Mouse (Mus musculus) T-helper 17 cell (primary cell): ENCODE results near the gene Apoc1.

Experiments
- in situ Hi-C, 2 experiments: fragments of 300-600 bp; cut with MboI, MseI; formaldehyde crosslinking; loops; 1 replicate in 1 of 2; 2 replicates in 1 of 2; pipeline ENCODE4 v1.15.1; 2025; ENCODE audit warnings: high pct_unique_total_duplicates in 2 of 2

The Apoc1 gene

DNA sequence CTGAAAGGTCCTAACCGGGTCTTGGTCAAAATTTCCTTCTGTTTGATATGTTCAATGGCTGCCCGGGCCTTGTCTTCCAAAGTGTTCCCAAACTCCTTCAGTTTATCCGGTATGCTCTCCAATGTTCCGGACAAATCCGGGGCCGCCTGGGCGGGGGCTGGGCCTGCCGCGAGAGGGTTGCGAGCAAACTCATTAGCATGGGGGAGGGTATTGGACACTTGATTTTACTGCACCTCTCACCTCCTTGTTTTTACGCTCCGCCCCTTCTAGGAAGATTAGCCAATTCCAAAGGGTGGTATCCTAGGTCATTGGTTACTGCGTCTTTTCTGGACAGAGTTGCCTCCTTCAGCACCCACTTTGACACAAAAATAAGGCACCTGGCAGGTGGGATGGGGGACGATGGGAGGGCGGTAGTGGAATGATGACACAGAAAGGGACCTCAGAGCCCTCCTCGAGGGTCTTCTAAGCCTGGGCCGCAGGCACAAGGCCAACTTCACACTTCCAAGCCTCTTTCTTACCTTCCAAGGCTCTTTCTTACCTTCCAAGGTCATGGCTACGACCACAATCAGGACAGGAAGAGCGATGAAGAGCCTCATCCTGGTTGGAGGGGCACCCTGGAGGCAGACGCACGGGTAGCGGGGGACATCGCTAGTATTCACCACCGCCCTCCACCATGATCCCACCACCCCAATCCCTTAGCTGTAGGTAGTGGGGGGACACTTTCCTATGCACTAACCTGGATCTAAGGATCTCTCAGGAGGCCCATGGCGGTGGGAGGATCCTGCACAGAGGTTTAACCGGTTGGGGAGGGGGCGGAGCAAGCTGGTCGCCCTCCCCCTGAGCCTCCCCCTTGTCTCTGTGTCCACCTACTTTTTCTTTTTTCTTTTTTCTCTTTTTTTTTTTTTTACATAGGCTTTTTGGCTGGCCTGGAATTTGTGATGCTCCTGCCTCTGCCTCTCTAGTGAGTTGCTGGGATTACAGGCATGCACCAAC is at the start of gene Apoc1:
TSS of gene Apoc1 (minus strand) at position 788 of the 993 bp plus-strand sequence.
- in situ Hi-C loops = no loop called here

DNA sequence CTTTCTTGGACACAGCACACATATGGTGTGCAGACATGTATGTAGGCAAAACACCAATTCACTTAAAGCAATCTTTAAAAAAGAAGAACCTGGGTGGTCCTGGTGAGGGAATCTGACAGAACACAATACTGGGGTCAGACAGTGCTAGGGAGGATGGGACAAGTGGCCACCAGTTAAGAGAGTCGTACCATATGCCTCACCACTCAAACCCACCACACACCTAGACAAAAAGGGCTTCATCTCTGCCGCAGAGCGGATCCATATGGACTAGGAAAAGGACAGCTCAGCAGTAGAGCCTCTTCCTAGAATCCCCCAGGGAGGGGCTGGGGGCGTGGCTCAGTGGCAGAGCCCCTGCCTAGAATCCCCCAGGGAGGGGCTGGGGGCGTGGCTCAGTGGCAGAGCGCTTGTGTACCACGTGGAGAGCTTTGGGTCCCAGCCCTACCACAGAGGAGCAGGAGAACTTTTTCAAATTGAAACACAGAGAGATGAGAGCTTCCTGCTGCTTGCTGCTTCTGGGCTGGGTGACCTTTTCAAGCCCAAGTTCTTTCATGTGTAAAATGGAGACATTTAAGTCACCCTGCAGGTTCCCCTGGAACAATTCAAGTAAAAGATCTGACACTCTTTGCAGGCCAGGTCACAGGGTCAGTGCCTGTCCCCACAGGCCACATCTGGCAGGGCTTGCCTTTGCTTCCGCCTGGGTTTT is 49.0 kb upstream of the Apoc1 start:
- in situ Hi-C loops = loop anchor here in 1 of 2 experiments (5.0 kb wide), 1 partner anchor 64 kb away; the partner anchor contains the start of gene Apoc2

DNA sequence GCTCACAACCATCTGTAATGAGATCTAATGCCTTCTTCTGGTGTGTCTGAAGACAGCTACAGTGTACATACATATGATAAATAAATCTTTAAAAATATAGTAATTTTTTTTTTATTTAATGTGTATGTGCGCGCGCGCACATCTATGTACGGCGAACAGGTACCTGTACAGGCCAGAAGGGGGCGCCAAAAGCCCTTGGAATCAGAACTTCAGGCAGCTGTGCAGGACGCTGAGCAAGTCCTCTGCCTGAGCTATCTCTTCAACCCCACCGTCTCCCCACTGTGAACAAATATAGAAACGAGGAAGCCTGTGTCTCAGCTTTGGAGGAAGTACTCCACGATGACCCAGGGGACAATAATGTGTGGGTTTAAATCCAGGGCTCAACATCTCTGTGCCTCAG is 47.8 kb upstream of the Apoc1 start:
- in situ Hi-C loops = loop anchor here in 1 of 2 experiments (5.0 kb wide), 1 partner anchor 63 kb away; the partner anchor contains the start of gene Apoc2

DNA sequence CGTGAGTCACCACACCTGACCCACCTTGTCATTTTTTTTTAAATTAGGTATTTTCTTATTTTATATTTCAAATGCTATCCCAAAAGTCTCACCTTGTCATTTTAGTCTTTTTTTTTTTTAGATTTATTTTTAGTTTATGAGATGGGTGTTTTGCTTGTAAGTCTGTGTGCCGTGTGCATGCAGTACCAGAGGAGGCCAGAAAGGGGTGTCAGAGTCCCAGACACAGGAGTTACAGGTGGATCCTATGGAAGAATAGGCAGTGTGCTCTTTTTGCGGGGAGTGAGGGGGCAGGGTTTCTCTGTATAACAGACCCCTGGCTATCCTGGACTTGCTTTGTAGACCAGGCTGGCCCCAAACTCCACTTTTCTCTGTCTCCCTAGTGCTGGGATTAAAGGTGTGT is 46.3 kb upstream of the Apoc1 start:
- in situ Hi-C loops = loop anchor here in 1 of 2 experiments (10.0 kb wide), 1 partner anchor 834 kb away; no protein-coding TSS in a partner anchor

DNA sequence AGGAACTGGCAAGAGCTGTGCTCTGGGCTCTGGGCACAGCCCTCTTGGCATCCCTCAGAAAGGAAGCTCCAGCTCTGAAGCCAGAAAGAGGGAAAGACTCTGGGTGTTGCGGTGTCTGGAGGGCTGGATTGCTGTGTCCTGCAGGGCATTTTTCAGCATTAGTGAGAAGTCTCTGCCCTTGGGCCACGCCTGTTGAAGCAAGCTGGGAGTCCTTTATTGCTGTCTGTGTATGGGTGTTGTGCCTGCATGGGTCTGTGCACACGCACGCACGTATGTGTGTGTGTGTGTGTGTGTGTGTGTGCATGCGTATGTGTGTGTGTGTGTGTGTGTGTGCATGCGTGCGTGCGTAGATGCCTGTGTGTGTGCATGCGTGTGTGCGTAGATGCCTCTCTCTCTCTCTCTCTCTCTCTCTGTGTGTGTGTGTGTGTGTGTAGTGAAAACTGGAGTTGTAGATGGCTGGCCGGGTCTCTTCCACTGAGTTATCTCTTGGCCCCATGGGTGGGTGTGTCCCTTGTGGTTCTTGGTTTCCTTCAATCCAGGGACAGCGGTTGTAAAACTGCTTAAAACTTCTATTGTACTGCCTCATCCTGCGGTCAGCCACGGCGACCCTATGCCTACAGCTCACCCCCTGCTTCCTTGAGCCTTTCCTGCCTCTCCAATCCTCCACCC is 44.1 kb upstream of the Apoc1 start:
- in situ Hi-C loops = loop anchor here in 1 of 2 experiments (10.0 kb wide), 1 partner anchor 832 kb away; no protein-coding TSS in a partner anchor

DNA sequence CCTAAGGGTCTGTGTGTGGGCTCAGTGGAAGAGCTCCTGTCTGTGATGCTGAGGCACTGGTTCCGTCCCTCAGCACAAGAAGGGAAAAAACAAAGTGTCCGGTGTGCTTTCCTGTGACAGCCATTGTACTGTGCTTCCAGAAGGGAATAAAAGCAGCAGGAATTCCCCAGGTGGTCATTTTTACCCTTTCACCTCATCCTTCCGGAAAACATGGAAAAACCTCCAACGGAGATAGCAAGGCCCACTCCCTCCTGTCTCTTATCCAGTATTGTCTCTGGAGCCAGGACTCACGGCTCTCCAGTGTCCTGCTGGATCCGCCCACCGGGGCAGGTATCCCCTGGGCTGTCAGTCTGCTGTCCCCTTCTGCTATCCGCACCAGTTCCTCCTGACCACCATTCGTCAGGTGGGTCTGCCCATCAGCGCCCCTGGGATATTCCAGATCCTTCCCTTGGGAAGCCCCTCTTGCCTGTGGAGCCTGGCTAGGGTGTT is 41.8 kb upstream of the Apoc1 start:
- in situ Hi-C loops = loop anchor here in 1 of 2 experiments (10.0 kb wide), 1 partner anchor 829 kb away; no protein-coding TSS in a partner anchor

DNA sequence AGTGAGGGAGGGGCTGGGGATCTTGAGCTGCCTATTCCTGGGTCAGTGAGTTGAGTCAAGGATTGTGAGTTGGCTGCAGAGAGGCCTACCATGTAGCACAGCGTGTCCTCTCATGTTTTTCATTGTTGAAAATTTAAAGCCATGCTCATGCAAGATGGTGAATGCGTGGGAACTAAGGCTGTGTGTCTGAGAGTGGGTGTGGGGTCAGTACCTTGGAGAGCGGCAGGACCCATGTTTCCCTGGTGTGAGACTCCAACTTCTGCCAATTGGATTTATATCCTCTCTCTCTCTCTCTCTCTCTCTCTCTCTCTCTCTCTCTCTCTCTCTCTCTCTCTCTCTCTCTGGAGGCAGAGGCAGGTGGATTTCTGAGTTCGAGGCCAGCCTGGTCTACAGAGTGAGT is 34.1 kb upstream of the Apoc1 start:
- in situ Hi-C loops = no loop called here

DNA sequence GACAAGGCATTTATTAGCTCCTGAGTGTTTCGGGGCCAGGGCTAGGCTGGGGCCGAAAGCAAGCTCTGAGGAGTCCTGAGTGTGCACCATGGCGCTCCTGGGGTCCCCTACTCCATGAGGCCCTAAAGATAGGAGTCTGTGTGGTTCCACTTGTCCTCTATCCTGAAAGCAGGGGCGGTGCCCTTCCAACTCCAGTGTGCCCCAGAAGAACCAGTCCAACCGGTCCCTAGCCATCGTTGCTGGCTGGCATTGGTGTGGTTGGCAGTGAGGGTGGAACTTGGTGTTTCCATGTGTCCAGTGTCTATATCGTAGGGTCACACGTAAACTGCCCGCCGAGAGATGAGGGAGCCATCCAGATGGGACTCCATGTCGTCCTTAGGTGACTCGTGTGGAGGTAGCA is 31.7 kb upstream of the Apoc1 start:
- in situ Hi-C loops = no loop called here

DNA sequence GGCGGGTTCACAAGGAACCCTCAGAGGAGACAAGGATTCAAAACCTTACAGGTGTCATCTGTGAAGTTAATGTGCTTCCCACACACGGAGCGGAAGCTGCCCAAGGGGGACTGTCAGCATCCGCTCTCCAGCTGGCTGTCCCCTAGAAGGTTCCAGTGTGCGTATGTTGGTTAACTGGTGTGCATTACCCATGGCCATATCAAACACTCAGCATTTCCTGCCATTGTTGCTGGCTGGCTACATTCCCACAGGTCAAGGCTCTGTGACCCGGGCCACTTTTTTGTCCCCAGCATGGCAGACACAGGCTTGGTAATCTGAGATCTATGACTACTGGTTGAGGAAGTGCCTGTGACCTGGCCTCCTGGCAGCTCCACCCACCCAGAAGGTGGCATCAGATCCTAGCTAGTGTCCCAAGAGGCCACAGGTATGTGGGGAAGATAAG is 30.3 kb upstream of the Apoc1 start:
- in situ Hi-C loops = no loop called here

DNA sequence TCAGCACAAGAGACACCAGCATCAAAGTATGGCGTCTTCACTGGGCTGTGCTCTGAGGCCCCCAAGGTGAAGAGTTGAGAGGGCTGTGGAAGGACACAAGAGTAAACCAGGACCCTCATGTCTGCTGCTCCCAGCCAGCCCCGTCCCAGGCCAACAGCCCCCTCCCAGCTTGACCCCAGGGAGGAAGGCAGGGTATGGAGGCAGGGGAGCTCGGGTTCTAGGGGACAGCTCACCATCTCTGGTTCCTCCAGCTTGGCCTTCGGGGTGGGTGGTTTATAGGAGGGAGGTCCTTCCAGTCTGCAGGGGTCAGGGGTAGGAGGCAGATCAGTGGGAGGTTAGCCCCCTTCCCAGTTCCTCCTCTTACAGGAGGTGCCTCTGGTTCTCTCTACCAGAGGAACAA is 26.7 kb upstream of the Apoc1 start:
- in situ Hi-C loops = loop anchor here in 1 of 2 experiments (5.0 kb wide), 1 partner anchor 58 kb away; no protein-coding TSS in a partner anchor

DNA sequence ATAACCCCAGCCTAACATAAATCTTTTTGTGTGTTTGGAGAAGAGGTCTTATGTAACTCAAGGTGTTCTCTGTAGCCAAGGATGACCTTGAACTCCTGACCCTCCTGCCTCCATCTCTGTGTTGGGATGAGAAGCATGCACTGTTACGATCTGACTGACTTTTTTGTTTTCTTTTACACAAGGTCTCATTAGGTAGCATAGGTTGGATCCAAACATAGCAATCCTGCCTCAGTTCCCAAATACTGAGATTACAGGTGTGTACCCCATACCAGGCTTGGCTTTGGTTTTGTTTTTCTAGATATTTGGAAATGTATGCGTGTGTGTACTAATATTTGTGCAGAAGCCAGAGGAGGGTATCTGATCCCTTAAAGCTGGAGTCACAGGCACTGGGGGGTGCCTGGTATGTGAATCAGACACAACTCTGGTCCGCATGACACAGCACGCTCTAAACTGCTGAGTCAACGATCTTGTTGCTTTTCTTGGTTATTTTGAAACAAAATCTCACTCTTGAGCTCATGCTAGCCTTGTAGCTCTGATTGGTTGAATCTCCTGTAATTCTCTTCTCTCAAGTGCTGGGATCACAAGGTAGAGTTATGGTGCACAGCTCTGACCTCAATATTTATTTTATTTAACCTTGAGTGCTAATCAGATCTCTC is 26.0 kb upstream of the Apoc1 start:
- in situ Hi-C loops = loop anchor here in 1 of 2 experiments (5.0 kb wide), 1 partner anchor 59 kb away; no protein-coding TSS in a partner anchor

DNA sequence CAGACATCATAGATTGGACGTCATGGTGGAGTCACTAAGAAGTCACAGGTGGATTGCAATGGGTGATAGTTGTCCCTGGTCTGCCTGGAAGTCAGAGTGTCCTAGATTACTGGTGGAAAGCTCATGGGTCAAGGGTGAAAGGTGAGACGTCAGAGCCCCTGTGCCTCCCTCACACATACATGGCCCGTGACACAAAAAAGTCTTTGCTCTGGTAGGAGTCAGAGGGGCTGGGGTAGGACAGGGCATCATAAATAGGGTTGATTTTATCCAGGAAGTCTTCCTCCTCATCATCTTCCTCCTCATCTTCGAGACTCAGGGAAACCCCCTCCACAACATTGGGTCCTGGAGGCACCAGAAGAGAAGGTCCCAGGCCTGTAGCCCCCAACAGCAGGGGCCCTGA is 24.9 kb upstream of the Apoc1 start:
- in situ Hi-C loops = loop anchor here in 1 of 2 experiments (5.0 kb wide), 1 partner anchor 60 kb away; no protein-coding TSS in a partner anchor

DNA sequence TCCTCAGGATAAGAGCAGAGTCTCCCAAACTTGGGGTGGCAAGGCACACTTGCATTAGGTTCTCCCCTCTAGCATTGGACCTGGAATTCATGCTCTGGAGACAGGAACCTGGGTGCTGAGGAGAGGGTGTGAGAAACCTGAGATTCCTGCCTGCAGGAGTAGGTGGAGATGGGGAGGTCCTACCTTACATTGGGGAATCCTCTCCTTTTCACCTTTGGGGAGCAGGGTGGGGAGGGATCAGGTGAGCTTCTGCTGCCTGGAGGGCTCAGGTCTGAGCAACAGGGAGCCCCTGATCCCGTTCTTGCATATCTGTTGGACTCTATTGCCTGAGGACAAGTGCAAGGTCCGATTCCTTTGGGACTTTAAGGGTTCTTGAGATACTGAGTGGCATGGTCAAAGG is 24.4 kb upstream of the Apoc1 start:
- in situ Hi-C loops = loop anchor here in 1 of 2 experiments (5.0 kb wide), 1 partner anchor 60 kb away; no protein-coding TSS in a partner anchor

DNA sequence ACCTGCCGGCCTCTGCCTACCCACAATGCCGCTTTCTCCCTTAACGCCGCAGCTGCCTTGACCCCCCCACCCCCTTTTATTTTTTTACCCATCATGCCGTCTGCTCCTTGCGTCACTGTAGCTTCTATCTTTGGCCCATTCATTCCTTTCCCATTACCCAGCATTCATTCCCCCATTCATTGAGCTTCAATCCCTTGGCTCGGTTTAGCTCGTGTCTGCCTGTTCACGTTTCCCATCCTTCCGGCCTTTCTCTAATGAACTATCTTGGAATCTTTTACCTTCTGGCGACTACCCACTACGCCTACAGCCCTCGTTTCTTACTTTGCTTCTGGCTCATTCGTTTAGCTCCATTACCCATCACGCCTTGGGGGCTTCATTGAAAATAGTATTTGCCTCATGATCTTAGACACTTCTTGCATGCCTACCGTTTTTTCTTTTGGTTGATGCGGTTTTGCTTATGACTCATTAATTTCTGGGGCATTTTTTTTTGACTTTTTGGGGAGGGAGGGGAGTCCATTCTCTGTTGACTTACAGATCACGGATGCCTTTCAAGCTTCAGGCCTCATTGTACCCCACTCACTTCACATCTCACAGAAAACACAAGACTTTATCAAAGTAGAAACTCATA is 23.7 kb upstream of the Apoc1 start:
- in situ Hi-C loops = loop anchor here in 1 of 2 experiments (5.0 kb wide), 1 partner anchor 61 kb away; no protein-coding TSS in a partner anchor

DNA sequence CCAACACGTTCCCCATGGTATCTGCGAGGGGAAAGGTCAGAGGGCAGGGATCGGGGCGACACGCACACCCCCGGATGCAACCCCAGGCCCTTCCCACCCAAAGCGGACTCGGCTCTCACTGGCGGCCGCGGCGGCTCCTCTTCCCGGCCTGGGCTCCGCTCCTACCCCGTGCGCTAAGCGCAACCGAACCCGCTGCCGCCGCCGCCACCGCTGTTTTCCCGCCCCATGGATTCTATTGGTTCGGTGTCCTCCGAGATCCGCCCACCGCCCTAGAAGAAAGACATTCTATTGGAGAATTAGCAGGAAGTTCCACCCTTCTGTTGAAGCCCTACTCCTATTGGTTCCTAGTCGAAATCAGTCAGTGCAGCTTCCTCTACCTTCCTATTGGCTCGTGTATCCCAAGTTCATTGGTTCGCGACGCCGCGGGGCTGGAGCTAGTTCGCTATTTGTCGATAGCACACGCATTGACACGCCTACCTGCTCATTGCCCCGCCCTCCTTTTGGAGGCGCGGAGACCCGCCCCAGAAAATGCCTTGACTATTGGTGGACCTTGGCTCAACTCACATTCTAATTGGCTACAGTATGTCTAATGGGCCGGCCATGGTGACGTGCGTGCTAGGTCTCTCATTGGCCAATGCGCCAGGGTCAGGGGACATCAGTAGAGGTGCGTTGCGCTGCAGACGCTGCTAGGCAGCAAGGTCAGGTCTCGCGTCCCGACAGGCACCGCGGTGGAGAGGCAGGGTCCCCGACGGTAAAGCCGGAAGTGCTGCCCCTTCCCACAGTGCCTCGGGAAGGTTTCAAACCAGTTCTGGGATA is 23.0 kb upstream of the Apoc1 start, which contains the start of gene Tomm40:
TSS of gene Tomm40 (minus strand) at position 200 of the 816 bp plus-strand sequence.
- in situ Hi-C loops = loop anchor here in 1 of 2 experiments (5.0 kb wide), 1 partner anchor 62 kb away; no protein-coding TSS in a partner anchor

DNA sequence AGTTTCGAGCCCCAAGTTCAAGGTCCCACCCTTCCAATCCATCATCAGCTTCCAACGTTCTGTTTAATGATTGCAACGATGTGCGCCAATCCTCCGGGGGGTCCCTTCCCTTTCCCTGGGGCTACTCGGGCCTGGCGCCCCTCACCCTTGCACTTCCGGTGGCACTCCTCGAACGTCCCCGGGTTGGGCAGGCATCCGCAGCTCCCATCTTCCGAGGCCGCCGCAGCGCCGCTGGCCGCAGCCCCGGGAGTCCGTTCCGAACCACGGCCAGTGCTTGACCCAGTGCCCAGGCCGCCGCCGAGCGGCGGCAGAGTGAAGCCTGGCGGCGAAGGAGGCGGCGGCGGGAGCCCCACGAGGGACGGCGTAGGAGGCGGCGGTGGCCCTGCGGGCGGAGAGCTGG is 22.4 kb upstream of the Apoc1 start:
- in situ Hi-C loops = loop anchor here in 1 of 2 experiments (5.0 kb wide), 2 partner anchors 48 to 62 kb away; partner anchors contain the start of gene Clptm1

DNA sequence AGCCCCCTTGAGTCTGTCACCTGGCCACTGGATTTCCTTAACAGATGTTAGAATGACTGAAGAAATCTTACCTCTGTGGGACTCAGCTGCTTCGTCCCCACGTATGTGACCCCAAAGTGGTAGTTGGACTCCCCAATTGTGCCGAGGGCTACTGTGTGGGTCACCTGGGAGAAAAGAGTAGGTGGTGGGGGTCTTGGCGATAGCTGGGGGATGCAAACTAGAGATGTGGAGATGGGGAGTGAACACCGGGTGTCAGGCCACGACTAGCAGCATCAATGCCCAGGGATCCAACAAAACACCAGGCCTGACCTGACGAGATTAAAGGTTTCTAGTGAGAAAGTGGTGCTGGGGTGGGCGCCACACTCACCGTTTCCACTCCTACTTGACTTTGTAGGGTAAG is 21.1 kb upstream of the Apoc1 start:
- in situ Hi-C loops = loop anchor here in 1 of 2 experiments (5.0 kb wide), 1 partner anchor 46 kb away; the partner anchor contains the start of gene Clptm1

DNA sequence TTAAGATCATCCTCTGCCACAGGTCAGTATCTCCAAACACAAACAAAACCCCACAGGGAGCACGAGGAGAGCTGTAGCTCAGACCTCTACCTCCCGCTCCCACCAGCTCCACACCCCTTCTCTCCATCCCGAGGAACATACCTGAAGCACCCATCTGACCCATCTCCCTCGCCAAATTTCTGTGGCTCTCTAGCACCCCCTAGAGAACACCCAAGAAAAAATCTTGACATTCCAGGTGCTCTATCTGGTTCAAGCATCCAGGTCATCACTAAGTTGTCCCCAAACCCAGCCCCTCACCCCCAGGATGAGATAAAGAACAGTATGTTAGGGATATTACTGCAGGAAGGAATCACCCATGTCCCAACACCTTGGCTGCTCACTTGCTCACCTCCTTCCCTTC is 20.7 kb upstream of the Apoc1 start:
- in situ Hi-C loops = loop anchor here in 1 of 2 experiments (5.0 kb wide), 1 partner anchor 46 kb away; the partner anchor contains the start of gene Clptm1
